Mouse (Mus musculus) kidney, postnatal 14 days (tissue): ENCODE data around the gene Olfr1023.

Experiments used
- DNase-seq: peaks from one replicate; pipeline ENCODE4 v3.0.0; 2022; ENCODE audit warnings: mixed read lengths

The Olfr1023 gene

GRCm38 (mm10) chr2:85885340-85885739 lies at the start of gene Olfr1023:
Gene Olfr1023 (plus strand): TSS chr2:85885640.
- DNase-seq, result no peak

GRCm38 (mm10) chr2:85845383-85845782 lies 40.1 kb upstream of the Olfr1023 start, which contains the start of gene Olfr1019:
Gene Olfr1019 (minus strand): TSS chr2:85845483.
- DNase-seq, result no peak

- no peak for DNase-seq
These were observed 38.7 kb upstream of the Olfr1023 start, which contains the start of gene Olfr1020 for GRCm38 (mm10) chr2:85846730-85847129. Gene Olfr1020 (plus strand): TSS chr2:85847030.

- DNase-seq, result no peak
These were observed 17.1 kb upstream of the Olfr1023 start, which contains the start of gene Olfr1022 for GRCm38 (mm10) chr2:85868294-85868693. Gene Olfr1022 (plus strand): TSS chr2:85868594.

GRCm38 (mm10) chr2:85904952-85905351 lies 19.5 kb downstream of the Olfr1023 start, which contains the start of gene Olfr1024:
Gene Olfr1024 (minus strand): TSS chr2:85905052.
- DNase-seq, result no peak

- DNase-seq, result no peak
These were observed 27.8 kb downstream of the Olfr1023 start for GRCm38 (mm10) chr2:85913197-85913596.

- DNase-seq, result no peak
These were observed 29.5 kb downstream of the Olfr1023 start, which contains the start of gene Olfr1025-ps1 for GRCm38 (mm10) chr2:85914893-85915292. Gene Olfr1025-ps1 (plus strand): TSS chr2:85915193.

- DNase-seq, result no peak
These were observed 35.8 kb downstream of the Olfr1023 start, which contains the start of gene Olfr1026 for GRCm38 (mm10) chr2:85921258-85921657. Gene Olfr1026 (plus strand): TSS chr2:85921558.
